Mouse (Mus musculus) right cerebral cortex, postnatal 10 days (tissue): ENCODE measurements at regions not wholly inside any gene's neighbourhood (a gene's known extent, or its start where the extent isn't known, plus 50 kb on each side); places are given as distances from the start of the nearest gene placed in this dataset.
A peak's percentile ranks its signal among the peaks of the same experiment; 100 is the strongest.
"Not testable (repeated sequence)": the region's sequence is repeated elsewhere in the genome, so short reads cannot be mapped to it uniquely, and the experiment has no call there.

Experiments used
- DNase-seq, 2 experiments: peaks; one replicate each; pipeline ENCODE4 v3.0.0; 2021; ENCODE audit warnings: low spot score in 2 of 2

GRCm38 (mm10) chr7:75360874-75361273 is 51.8 kb upstream of the Sv2b start:
- peak; percentile 27 to 32 for DNase-seq

DNA sequence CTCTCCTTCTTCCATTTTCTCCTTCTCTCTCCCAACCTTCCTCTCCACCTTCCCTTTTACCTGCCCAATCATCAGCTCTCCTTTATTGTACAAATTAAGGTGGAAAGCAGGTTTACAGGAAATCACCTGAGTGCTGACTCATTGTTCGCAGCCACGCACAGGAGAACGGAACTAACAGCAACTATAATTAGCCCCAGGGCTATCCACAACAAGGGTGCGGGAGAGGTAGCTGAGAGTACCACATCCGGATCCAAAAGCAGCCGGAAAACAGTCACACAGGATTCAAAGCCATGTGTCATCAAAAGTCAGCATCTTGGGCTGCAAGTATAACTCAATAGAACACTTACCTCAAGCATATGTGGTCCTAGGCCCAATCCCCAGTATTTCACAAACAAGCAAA is 53.5 kb upstream of the Sv2b start:
- no peak for DNase-seq

GRCm38 (mm10) chr7:75365480-75365879 is 56.4 kb upstream of the Sv2b start:
- DNase-seq = no peak

GRCm38 (mm10) chr7:75366285-75366882 is 57.3 kb upstream of the Sv2b start:
- DNase-seq = peak; percentile 86 to 92

DNA sequence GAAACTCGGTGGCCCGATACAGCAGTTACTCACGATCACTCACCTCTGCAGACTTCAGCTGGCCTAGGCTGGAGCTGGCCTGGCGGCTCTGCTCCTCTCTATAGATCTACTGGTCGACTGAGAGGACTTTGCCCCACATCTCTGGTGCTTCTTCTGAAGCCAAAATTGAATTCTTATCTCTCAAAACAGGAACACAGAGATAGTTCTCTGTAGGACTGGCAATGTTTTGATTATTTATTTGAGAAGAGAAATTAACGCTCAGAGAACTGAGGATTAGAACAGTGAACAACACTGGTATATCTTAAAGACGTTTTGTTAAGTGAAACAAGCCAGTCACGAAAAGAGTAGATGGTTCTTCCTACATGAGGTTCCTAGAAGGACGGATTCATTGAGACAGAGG is 59.3 kb upstream of the Sv2b start:
- no peak for DNase-seq

GRCm38 (mm10) chr7:75369366-75369765 is 60.3 kb upstream of the Sv2b start:
- no peak for DNase-seq

- DNase-seq = peak; percentile 92 to 94
These were observed 61.8 kb upstream of the Sv2b start for GRCm38 (mm10) chr7:75370595-75371519.

DNA sequence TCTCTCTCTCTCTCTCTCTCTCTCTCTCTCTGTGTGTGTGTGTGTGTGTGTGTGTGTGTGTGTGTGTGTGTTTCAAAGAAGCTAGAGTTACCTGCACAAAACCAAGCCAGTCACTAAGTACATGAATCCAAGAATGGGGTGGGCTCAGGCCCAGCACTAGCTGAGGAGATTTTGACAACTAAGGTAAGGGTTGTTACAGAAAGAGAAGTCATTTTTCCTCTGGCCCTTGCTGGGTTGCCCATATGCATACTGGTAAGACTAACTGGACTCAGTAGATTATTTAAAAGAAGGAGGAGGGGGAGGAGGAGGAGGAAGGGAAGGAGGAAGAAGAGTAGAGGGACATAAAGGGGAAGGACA is 62.4 kb upstream of the Sv2b start:
- DNase-seq = no peak

GRCm38 (mm10) chr7:75371991-75372390 is 62.9 kb upstream of the Sv2b start:
- peak; percentile 30 to 40 for DNase-seq

- no peak for DNase-seq
These were observed 63.9 kb upstream of the Sv2b start for GRCm38 (mm10) chr7:75372892-75373444.

- DNase-seq = no peak
These were observed 65.4 kb upstream of the Sv2b start for GRCm38 (mm10) chr7:75374506-75374905.

DNA sequence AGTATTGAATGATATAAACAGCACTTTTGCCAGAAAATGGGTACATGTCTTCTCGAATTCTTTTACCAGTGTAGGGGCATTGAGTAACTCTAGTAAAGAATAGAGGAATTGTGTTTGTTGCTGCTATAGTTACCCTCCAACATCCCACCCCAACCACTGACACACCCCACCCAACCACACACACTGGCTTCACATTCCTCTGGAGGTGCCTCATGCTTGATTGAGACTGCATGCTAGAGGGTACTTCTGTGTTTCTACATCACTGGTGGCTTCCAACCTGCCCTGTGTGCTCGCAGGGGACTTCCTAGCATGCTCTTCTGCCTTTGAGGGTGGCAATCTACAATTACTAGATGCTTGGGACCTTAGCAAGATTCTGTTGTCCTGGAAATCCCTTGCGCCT is 70.5 kb upstream of the Sv2b start:
- DNase-seq = no peak

GRCm38 (mm10) chr7:75384506-75384911 is 70.8 kb upstream of the Akap13 start:
- DNase-seq = no peak

- DNase-seq = no peak
These were observed 68.3 kb upstream of the Akap13 start for GRCm38 (mm10) chr7:75387033-75387432.

DNA sequence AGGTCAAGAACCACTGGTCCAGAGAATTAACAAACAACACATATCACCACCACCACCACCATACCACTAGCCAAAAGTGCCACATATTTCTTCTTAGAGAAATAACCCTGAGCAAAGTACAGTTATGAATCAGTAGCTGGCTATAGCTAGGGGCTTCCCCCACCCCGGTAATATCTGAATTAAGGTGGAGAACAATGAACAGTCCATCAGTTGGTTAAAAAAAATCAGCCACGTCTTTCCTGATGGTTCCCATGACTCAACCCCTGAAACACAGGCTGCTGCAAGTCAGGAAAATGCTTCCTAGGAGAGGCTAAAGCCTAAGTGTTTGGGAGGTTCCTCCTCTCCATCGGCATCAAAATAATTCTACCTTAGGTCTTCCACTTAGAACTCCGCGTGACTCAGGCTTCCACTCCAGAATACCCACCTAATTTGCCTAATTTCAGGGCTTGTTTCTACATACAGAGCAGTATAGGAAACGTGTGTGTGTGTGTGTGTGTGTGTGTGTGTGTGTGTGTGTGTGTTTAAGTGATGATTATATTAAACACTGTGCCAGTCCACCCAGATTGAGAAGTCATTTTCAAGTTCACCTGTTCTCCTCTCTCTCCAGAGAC is 67.4 kb upstream of the Akap13 start:
- DNase-seq = no peak

- DNase-seq = no peak
These were observed 65.2 kb upstream of the Akap13 start for GRCm38 (mm10) chr7:75390162-75390561.

- no peak for DNase-seq
These were observed 62.6 kb upstream of the Akap13 start for GRCm38 (mm10) chr7:75392783-75393182.

DNA sequence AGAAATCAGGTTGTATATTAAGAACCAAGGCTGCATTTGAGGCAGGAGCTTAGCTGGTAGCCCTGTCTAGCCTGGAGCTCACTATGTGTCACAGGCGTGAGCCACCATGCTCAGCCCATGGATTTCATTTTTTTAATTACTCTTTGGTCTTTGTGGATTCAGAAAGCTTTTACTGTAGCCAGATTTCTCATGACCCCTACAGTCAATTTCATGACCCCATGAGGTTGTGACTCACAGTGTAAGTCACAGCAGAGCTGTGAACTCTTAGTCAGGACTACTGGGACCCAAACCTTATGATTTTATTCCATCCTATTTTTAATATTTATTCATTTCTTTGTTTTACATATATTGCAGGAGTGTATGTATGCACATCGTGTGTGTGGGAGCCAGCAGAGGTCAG is 61.9 kb upstream of the Akap13 start:
- no peak for DNase-seq

DNA sequence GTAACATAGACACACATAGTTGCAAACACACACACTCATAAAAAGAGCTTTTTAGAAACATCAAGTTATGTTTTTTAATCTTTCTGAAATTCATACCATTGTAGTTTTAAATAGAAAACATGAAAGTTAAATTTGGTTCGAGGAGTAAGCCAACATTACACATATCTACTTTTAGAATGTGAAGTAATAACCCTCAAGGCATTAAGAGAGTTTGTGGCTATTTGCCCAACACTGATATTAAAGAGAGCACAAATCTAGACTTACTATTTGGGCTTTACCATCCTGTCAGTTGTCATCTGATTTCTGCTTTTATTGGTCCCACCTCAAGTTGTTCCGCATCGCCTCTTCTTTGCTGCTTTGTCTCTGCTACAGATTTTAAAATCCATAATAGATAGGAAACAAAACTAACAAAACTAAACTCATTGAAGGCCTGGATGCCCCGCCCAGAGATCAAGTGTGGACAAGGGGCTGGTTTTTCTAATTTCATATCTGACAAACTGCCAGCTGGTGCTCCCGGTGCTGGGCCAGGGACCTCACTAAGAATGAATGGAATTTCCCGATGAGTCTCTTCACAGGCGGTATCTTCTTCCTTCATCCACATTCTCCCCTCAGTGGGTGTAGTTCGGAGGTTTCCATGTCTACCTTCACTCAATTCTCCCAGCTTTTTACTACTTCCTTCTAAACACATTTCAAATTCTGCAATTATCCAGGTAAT is 60.3 kb upstream of the Akap13 start:
- no peak for DNase-seq

- no peak for DNase-seq
These were observed 57.8 kb upstream of the Akap13 start for GRCm38 (mm10) chr7:75397559-75397958.

DNA sequence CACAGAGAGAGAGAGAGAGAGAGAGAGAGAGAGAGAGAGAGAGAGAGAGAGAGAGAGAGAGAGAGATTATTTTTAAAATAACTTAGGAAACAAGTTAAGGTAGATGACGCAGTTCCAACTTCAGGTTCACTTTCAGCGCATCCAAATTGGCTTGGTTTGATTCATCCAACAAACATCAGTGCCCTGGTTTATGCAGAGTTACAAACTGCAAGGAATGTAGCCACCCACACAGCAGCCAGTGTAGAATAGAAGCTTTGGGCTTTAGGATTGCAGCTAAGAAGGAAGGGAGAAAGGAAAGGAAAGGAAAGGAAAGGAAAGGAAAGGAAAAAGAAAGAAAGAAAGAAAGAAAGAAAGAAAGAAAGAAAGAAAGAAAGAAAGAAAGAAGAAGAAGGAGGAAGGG is 56.9 kb upstream of the Akap13 start:
- not testable (repeated sequence) for DNase-seq
